Mouse (Mus musculus): ENCODE measurements around the gene Lamc2.

DNA sequence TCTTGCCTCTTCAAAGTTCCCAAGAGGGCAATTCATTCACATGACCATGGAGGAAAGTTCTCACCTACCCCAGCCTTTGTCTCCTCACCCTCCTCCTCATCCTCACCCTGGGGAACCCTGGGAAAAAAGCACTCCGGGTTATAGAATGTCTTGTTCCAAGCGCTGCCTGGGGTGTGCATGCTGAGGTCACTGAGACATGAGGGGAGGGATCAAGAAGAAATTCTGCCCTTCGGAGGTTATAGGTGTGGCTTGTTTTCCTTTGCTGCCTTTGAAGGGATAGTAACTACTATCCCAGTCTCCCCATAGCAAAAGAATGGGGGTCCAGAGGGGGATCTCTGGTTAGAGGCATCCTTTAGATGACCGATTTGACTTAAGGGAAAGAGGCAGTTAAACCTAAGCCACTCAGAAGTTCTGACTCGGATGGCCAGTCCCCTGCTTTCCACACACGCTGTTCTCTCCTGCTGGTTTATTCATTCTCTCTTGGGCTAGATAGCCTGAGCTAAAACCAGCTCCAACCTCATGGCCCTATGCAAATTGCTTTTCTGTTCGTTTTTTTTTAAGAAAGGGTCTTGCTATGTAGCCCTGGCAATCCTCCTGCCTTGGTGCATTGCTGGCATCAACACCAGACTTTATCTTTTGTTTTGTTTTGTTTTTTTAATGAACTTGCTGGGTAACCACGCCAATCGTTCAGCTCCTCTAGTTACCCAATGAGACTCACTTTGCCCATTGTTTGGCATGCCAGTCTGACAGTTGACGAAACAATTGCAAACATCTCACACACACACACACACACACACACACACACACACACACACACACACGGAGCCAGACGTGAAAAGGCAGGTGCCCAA, 91.8 kb downstream of the Lamc2 start:
- TF ChIP-seq CTCF (IDR thresholded peaks at IDR 0.05; ENCODE audit: low read depth, low read length) (no peak), POLR2A (IDR thresholded peaks at IDR 0.05; ENCODE audit: borderline replicate concordance, low read depth, low read length) (no peak)
